Mouse (Mus musculus) natural killer cell, adult 2 months (primary cell): ENCODE data around the gene Rhbdd3.

ENCODE experiments used
- DNase-seq, 2 experiments: peaks; one replicate each; pipeline ENCODE4 v3.0.0; 2022; ENCODE audit warnings: low spot score in 2 of 2

Rhbdd3 gene

DNA sequence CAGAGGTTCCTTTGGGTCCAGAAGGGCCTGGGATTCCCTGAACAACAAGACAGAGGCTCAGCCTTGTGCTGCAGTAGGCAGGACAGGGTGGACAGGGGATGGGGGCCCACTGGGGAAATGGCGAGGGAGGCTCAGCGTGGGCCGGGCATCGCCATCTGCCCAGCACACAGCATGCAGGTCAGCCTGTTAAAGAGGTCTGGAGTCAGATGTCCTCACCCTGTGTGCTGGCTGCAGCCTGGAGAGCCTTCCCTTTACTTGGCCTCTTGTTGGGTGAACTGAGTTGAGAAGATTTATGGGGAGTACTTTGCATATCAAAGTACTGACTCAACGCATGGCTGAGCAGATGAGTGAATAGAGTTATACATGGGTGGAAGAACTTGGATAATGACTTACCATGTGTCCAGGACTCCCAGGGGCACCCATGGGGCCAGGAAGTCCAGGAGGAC lies 30.3 kb downstream of the Rhbdd3 start:
- DNase-seq = no peak

DNA sequence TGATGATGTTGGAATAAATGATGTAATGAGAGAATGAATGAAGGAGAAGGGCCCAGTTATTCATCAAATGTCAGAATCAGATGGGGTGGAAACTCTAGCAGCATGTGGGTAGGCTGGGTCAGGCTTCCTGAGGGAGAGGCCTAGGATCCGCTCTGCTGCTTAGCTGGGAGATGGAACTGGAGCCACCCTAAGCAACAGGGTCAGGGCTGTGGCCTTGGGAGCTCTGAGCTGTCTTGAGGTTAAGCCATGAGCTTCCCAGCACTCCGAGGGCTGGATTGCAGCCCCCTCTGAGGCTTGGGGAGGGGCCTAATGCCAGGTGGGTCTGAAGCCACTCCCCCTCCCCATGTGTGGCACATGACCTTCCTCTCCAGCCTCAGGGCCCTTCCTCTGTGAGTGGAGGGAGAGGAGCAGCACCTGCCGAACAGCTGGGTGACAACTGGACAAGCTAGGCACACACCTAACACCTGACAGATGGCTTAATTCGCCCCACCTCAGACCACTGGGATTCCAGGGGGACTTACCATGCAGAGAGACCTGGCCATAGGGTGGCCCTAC lies 31.5 kb downstream of the Rhbdd3 start:
- no peak for DNase-seq

DNA sequence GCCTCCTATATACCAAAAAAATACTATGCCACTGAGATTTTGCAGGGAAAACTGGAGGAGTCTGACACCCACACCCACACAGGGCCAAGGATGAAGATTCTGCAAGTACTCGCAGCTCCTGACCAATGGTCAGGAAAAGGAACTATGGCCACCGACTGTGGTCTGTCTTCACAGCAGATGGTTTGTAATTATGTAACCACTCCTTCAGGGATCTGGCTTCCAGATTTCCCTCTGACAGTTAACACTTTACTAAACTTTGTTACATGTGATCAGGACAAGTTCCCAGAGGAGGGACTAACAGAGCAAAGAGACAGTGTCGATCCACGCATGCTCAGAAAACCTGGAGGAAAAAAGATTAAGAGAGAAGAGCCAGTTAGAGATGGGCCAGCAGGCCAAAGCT lies 34.0 kb downstream of the Rhbdd3 start:
- no peak for DNase-seq

DNA sequence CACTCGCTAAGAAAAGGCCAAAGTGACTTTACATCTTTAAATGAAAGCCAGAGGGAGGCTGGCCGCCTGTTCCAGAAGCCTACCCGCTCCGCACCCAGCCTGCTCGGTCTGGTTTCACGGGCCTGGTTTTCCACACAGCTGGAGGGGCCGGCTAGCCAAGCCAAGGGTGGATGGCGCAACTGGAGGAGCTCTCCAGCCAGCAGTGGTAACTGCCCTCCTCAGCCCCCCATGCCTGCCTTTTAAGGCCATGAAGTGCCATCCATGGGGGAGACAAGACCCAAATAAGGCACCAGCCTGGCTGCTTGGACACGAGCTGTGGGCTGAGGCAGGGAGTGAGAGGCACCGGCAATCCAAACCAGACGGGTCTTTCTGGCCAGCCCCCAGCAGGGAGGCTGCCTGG lies 37.2 kb downstream of the Rhbdd3 start:
- DNase-seq = no peak

DNA sequence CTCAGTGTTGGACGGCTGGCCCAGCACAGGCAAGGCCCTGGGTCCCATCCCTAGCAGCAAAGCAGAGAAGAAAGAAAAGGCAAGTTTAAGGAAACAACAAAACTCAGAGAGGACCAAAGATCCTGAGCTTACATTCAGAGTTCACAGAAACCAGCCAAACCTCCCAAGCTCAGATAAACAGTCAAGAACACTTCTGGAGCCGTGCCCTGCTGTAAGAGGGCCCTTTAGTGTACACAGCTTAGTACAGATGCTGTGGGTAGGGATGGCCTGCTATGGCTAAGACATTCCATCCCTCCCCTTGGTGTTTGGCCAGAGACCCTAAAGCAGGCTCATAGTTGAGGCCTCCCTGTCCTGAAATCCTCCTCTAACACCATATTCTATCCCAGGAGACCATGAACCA lies 39.9 kb downstream of the Rhbdd3 start:
- no peak for DNase-seq

DNA sequence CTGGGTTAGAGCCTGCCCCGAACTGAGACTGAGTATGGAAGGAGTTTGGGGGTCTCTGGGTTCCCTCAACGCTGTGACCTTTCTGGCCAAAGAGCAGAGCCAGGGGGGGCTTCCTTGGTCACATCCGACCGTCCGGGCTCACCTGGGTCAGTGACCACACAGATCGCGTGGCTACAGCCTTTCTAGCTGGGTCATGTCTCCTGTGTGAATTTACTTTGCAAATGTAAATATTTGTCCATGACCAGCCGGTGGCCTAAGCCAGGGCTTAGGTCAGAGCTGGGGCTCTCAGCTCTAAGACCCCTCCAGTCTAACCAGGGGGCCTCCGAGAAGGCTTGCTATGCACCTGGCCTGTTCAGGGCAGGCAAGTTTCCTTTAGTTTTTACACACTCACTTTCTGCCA lies 40.6 kb downstream of the Rhbdd3 start:
- DNase-seq = no peak

DNA sequence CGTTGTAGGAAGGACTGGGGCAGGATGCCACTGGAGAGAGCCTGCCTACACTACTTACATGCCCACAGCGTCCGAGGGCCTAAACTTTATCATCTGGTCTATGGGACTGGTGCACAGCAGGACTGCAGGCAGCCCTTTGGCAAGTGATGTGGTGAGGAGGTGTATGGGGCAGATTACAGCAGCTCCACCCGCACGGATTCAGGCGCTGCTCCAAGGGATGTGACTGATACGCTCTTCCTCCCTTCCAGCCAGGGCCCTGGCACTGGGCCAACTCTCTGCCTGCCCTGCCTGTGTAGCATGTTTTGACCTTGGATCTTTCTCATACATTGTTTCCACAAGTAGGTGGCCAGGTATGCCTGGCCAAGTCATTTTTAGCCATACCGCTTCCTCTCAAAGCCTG lies 41.9 kb downstream of the Rhbdd3 start:
- no peak for DNase-seq

DNA sequence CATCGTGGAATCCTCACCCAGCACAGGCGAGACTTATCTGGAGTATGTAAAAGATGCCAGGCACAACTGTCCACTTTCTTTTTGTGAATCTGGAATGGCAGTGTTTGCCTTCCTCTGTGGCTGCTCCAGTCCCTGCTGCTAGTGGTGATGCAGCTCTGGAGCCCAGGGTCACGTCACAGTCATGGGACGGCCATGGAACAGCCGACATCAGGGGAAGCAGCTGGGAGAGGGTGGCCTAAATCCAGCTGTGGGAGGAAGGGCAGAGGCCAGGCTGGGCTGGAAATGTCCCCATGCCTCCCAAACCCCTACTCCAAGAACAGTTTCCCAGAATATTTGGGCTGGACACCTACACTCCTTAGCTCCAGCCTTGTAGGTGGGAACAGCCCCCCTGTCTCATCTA lies 42.5 kb downstream of the Rhbdd3 start:
- no peak for DNase-seq

DNA sequence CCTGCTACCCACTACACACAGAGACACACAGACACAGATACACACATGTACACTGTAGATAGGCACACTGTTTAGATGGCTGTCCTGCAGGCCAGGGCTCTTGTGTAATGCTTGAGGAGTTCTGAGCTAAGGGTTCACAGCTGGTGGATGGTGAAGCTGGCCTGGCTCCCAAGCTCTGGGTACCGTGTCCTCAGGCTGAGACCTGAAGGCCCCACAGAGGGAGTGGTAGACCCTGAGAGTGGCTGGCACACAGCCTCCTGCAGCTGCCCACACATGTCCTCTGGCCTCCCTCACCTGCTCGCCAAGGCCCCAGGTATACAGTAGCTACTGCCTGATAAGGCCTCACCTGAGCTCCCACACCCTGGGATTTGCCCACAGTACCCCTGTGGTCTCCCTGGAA lies 43.2 kb downstream of the Rhbdd3 start:
- DNase-seq = no peak

DNA sequence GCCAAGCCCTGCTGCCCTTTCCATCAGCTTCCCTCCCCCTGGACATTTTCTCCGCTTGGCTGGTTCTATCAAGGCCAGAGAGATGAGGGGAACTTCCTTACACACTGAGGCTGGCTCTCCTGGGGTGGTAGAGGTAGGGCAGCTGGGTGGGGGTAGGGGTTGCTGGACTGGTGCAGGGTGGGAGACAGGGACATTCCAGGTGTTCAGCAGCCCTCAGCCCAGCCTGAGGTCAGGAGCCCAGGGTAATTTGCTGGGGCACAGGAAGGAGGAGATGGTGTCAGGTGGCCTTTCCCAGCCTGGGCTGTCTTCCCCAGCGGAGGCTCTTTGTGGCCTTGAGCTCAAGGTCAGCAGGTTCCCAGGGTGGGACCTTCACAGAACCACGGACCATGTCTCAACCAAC lies 46.9 kb downstream of the Rhbdd3 start:
- no peak for DNase-seq

DNA sequence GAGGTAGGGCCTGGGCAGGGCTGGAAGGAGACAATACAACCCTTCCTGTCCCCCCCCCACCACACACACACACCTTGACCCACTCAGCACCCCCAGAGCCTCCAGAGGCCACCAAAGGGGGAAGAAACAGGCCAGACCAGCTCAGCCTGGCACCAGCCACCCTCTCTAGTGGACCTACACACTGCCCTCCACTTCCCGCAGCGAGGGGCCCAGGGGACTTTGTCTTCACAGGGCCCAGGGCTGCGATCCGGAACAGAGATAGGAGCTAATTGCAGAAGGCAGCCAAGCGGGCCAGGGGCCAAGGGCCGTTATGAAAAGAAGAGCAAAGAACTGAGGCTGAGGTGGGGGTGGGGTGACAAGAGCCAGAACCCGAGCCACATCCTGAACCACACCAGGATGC lies 50.5 kb downstream of the Rhbdd3 start:
- peak in 1 of 2 experiments; percentile 21 for DNase-seq

DNA sequence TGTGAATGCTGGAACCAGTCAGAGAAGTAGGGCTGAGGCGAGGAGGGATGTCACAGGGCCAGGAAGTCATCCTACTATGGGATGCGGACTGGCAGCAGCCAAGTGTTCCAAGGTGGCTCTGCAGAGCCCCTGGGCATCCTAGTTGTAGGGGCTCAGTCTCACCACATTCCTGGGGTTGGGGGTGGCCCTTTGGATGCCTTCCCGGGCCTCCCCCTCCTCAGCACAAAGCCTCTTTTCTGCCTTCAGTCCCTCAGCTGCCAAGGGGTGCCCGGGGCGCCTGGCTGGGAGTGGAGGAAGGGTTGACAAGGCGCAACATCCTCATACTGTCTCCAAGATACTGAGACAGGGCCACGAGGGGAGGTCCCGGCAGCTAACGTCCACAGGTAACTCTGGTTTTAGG lies 51.2 kb downstream of the Rhbdd3 start:
- DNase-seq = no peak

DNA sequence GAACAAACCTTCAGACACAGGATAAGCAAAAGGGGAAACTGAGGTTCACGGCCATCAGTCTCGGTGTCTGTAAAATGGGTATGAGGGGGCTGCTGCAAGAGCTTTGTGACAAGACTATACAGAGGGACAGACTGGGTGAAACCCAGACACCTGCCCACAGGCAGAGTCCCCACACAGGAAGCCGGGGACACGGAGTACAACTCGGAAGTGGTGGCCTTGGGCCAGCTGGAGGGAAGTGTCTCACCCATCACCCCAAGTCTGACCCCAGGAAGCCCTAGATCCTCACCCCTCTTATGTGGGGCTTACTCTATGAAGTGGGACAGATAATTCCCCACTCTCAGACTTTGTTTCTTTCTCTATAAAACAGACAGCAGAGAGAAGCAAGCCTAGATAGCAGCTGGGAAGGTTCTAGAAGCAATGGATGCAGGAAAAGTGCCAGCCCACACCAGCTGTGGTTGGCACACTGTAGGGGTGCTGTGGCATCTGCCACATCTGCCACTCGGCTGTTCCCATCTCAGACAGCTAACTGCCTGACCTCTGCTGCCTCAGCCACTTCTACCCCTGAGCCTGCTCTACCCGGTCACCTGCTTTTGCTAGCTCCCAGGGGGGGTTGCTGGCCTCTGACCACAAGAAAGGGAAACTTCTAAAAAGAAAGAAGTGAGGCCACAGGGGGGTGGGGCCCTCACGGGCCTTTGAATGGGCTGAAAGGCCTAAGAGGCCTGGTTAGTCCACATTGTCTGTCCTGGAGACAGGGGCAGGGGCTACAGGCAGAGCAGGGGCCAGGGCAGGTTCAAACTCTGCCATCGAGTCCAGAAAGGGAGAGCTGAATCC lies 51.9 kb downstream of the Rhbdd3 start:
- peak; percentile 79 to 83 for DNase-seq

DNA sequence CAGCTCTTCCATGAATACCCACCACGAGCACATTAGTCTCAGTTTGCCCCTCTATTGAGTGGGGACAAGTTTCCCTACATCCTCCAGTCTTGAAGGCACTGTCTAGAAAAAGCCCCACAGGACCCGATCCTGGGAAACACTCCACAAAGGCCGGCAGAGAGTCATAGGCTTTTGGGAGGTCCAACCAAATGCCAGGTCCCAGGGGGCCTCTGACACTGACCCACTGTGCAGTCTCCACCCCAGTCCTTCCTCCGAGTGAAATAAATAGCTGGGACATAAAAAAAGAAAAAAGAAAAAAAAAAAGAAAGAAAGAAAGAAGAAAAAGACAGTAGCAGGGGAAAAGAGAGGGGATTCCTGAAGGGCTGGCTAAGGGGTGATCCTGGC lies 52.5 kb downstream of the Rhbdd3 start:
- DNase-seq = no peak

DNA sequence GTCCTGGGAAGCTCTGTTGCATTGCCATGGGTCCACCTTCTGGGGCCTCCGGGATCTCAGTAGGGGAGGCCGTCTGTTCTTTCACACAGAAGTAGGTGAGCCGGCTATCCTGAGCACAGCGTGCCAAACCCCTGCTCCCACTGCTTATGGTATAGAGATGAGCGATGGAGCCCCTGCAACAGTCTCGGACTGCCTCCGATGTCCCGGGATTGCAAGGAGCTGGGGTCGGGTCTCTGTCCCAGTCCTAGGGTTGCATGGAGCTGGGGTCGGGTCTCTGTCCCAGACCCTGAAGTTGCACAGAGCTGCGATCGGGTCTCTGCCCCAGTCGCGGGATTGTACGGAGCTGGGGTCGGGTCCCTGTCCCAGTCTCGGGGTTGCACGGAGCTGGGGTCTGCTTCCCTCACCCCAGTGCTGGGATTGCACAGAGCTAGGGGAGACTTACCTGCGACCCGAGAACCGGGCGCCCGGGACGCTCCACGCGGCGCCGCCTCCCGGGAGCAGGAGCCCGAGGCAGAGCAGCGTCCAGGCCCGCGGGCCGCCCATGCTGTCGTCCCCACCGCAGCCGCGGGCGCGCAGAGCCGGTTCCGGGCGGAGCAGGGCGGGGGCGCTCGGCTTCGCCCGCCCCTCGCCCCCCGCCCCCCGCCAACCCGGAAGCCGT lies 53.1 kb downstream of the Rhbdd3 start, which contains the start of gene Emid1:
TSS of gene Emid1 (minus strand) at position 578 of the 658 bp plus-strand sequence.
- no peak for DNase-seq

DNA sequence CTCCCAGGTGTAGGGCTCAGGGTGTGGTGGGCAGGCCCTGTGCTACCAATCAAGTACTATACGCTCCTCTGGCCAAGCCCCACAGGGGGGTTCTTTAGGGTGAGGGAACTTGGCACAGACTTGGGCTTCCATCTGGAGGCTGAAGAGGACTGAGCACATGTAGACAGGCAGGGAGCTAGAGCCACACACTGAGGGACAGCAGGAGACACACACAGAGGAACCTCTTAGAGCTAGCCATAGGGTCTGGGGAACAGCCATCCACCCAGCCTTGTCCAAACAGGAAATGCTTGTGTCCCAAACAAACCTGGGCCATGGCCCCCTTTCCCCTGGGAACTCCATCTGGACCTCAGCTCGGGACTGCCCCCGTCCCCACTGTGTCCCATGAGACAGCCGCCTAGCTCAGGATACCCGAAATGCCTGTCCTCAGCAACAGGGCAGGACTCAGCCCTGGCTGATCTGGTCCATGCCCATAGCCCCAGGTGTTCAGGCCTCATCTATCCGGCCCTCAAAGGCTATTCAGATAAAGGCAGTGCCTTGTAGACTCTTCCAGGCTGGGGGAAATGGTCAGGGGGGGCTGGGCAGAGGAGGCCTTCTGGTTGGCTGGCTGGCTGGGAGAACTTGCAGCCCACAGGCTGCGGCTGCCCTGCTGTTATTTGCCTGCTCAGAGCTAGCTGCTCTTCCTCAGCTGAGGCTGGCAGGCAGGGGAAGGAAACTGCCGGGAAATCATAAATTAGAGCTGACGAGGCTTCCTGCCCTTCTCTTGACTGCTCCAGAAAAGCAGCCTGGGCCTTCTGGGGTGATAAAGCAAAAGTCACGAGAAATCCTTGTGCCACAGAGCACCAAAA lies 56.5 kb downstream of the Rhbdd3 start:
- DNase-seq = no peak
